Mouse (Mus musculus) myocyte (in vitro differentiated cells): Measurements from ENCODE around the gene Lysmd3. TPM values are rescaled to one million over a fixed set of nuclear protein-coding genes. Genes with fewer than 3 reads are reported as not detected.
A peak's percentile ranks its signal among the peaks of the same experiment; 100 is the strongest.

ENCODE experiments used
- H3K27me3 ChIP-seq: one replicate; pipeline ENCODE4 v1.6.1; 2011; ENCODE audit not compliant: control insufficient read depth, insufficient read depth, insufficient read length
- H3K36me3 ChIP-seq: one replicate; pipeline ENCODE4 v1.6.1; 2011; ENCODE audit not compliant: control insufficient read depth, insufficient read depth
- H3K4me2 ChIP-seq: one replicate; pipeline ENCODE4 v1.6.1; 2011; ENCODE audit warnings: low read depth, control low read depth
- H3K4me3 ChIP-seq: one replicate; pipeline ENCODE4 v1.5.1; 2011; ENCODE audit warnings: mild to moderate bottlenecking, control low read depth, moderate library complexity
- H3K79me2 ChIP-seq: one replicate; pipeline ENCODE4 v1.6.1; 2011; ENCODE audit not compliant: control insufficient read depth, insufficient read depth
- H3ac ChIP-seq: one replicate; pipeline ENCODE4 v1.6.1; 2011; ENCODE audit not compliant: control insufficient read depth, insufficient read length
- CEBPB ChIP-seq: IDR thresholded peaks from 2 replicates; pipeline ENCODE4 v1.6.1; 2011; ENCODE audit warnings: mild to moderate bottlenecking, moderate library complexity; ENCODE audit not compliant: poor library complexity, insufficient read depth, severe bottlenecking
- E2F4 ChIP-seq: IDR thresholded peaks from one replicate; pipeline ENCODE4 v1.6.1; 2011; ENCODE audit warnings: mild to moderate bottlenecking, control low read depth, moderate library complexity; ENCODE audit not compliant: insufficient read depth
- MAX ChIP-seq: IDR thresholded peaks from one replicate; pipeline ENCODE4 v1.6.1; 2011; ENCODE audit warnings: low read depth, mild to moderate bottlenecking, control low read depth
- MYOD1 ChIP-seq, 3 experiments: IDR thresholded peaks; one replicate each; pipeline ENCODE4 v1.6.1; 2011; ENCODE audit warnings: control low read depth in 2 of 3, low read depth in 2 of 3, mild to moderate bottlenecking in 2 of 3, moderate library complexity in 1 of 3; ENCODE audit not compliant: insufficient read length in 2 of 3, control insufficient read depth in 1 of 3
- MYOG ChIP-seq, 3 experiments: IDR thresholded peaks; one replicate each; pipeline ENCODE4 v1.6.1; 2011; ENCODE audit warnings: control low read depth in 2 of 3, low read depth in 2 of 3, mild to moderate bottlenecking in 2 of 3; ENCODE audit not compliant: insufficient read length in 2 of 3, control insufficient read depth in 1 of 3, insufficient read depth in 1 of 3
- POLR2A ChIP-seq: IDR thresholded peaks from one replicate; pipeline ENCODE4 v1.6.1; 2011; ENCODE audit warnings: low read depth, mild to moderate bottlenecking, control low read depth, moderate library complexity; ENCODE audit not compliant: insufficient read length
- POLR2AphosphoS2 ChIP-seq: IDR thresholded peaks from one replicate; pipeline ENCODE4 v1.6.1; 2011; ENCODE audit warnings: low read depth, control low read depth; ENCODE audit not compliant: insufficient read length
- REST ChIP-seq: IDR thresholded peaks from one replicate; pipeline ENCODE4 v1.6.1; 2011; ENCODE audit warnings: mild to moderate bottlenecking, control low read depth, moderate library complexity; ENCODE audit not compliant: insufficient read depth, insufficient read length
- SRF ChIP-seq: IDR thresholded peaks from one replicate; pipeline ENCODE4 v1.6.1; 2011; ENCODE audit warnings: low read depth; ENCODE audit not compliant: control insufficient read depth, insufficient read length
- TCF12 ChIP-seq: IDR thresholded peaks from one replicate; pipeline ENCODE4 v1.6.1; 2011; ENCODE audit warnings: mild to moderate bottlenecking, control low read depth; ENCODE audit not compliant: poor library complexity, insufficient read depth, severe bottlenecking
- TCF3 ChIP-seq: IDR thresholded peaks from one replicate; pipeline ENCODE4 v1.6.1; 2011; ENCODE audit warnings: low read depth, control low read depth; ENCODE audit not compliant: insufficient read length
- USF1 ChIP-seq: IDR thresholded peaks from one replicate; pipeline ENCODE4 v1.6.1; 2011; ENCODE audit warnings: low read depth, mild to moderate bottlenecking, control low read depth, moderate library complexity
- polyA plus RNA-seq: library from polyadenylated mRNA; unstranded; fragments of >200 nt; fragmentation: generic; extraction: Trizol; gene quantifications from one replicate; pipeline ENCODE4 v1.2.1, GENCODE M21; 2012; ENCODE audit warnings: missing spikeins

The Lysmd3 gene
- polyA plus RNA-seq, 1 experiment: 4.2 TPM

DNA sequence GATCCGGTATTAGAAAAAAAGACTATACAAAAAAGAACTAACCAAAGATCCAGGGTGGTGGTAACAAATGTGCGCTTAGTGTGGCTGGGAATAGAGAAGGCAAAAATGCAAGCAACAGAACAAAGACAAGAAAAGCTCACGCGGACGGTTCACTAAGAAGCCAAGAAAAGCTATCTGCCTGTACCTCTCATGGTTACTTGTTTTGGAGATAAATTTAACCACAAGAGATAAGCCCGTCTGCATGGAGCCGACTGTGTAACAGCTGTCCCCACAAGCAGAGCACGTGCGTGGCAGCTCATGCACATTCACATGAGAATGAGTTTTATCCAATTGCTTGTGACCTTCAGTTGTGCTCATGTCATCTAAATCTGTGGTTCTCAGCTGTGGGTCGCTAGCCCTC, 33.0 kb downstream of the Lysmd3 start:
- no peak overlapping the region for H3ac ChIP-seq
- TF ChIP-seq MYOG (IDR thresholded peaks at IDR 0.05; ENCODE audit: control insufficient read depth in 1 of 3, insufficient read depth in 1 of 3, insufficient read length in 2 of 3, low read depth in 2 of 3): peak; percentile 91 to 97 (median 96)
- peak; percentile 72 for TF ChIP-seq TCF3
- peak; percentile 79 for TF ChIP-seq TCF12
- TF ChIP-seq CEBPB: no peak
- TF ChIP-seq MYOD1 (IDR thresholded peaks at IDR 0.05; ENCODE audit: control insufficient read depth in 1 of 3, insufficient read length in 2 of 3, low read depth in 2 of 3): peak in 2 of 3 experiments; percentile 96
- H3K36me3 ChIP-seq: no peaks in the 10 kb centered on the region
- H3K4me3 ChIP-seq: no peak overlapping the region
- H3K27me3 ChIP-seq: no peaks in the 10 kb centered on the region
- no peaks in the 10 kb centered on the region for H3K79me2 ChIP-seq
- H3K4me2 ChIP-seq: peak overlapping the region; percentile 50

DNA sequence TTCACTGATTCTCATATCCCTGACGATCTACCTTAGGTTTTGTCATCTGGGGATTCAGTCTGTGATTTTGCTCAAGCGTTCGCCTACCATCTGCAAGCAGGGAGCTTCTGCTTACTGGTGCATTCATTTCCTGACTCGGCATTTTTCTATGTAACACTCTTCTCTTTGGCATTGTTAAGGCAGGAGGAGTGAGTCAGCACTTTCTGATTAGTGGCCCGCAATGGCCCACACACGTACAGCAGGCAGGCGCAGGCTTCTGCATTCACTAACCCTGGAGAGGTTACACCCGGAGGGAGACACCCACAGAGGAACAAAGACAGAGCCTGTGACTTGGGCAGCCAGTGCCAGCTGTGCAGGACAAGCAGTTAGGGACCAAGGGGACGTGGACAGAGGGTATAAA, 34.1 kb downstream of the Lysmd3 start:
- H3K79me2 ChIP-seq: no peaks in the 10 kb centered on the region
- H3ac ChIP-seq: no peak overlapping the region
- H3K36me3 ChIP-seq: no peaks in the 10 kb centered on the region
- H3K4me3 ChIP-seq: no peak overlapping the region
- H3K27me3 ChIP-seq: no peaks in the 10 kb centered on the region
- TF ChIP-seq MAX (no peak), TCF12 (no peak), REST (no peak), USF1 (no peak), POLR2A (no peak), MYOD1 (IDR thresholded peaks at IDR 0.05; ENCODE audit: control insufficient read depth in 1 of 3, insufficient read length in 2 of 3, low read depth in 2 of 3) (peak in 1 of 3 experiments; percentile 7), MYOG (IDR thresholded peaks at IDR 0.05; ENCODE audit: control insufficient read depth in 1 of 3, insufficient read depth in 1 of 3, insufficient read length in 2 of 3, low read depth in 2 of 3) (peak in 2 of 3 experiments; percentile 3 to 36), POLR2AphosphoS2 (no peak), E2F4 (no peak), CEBPB (no peak)
- peak overlapping the region; percentile 47 for H3K4me2 ChIP-seq

DNA sequence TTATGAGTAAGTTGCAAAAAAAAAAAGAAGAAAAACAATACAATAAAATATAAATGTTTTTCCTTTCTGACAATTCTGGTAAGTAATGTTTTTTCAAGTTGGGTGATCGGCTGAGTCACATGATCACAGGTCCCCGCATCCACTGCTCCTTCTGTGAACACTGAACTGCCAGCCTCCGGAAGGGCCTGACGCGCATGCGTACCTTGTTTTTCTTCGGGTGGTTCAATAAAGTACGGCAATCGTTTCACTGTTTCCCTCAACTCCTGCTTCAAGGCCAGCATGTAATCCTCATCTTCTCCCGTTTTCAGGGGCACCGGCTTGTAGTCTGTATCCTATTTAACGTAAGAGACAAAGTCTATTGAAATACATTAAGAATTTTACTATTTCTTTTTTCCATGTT, 37.0 kb downstream of the Lysmd3 start:
- H3K27me3 ChIP-seq: no peaks in the 10 kb centered on the region
- no peak for TF ChIP-seq CEBPB
- no peak for TF ChIP-seq SRF
- no peak for TF ChIP-seq E2F4
- no peak overlapping the region for H3K4me2 ChIP-seq

DNA sequence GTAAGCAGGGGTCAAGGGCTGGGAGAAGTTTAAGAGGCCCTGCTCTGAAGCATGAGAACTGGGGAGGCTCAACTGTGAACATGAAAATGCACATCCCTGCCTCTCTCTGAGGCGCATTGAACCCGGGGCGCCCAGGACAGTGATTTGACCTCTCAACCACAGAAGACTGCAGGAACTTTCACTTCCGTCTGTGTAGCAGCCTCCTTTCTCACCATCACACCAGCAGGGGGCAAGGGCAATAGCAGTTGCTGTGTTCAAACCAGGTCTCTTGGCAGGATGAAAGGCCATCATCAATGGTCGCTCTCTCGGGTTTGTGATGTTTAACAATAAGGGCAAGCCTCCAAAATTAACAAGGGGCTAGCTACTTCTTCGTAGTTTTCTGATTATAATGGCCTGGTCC, 45.7 kb downstream of the Lysmd3 start:
- no peak overlapping the region for H3K4me3 ChIP-seq
- no peak overlapping the region for H3K4me2 ChIP-seq
- no peak for TF ChIP-seq POLR2AphosphoS2
- H3K27me3 ChIP-seq: no peaks in the 10 kb centered on the region
- peaks cover 23% of the 10 kb centered on the region for H3K79me2 ChIP-seq
- peaks cover 4% of the 10 kb centered on the region for H3K36me3 ChIP-seq
- no peak overlapping the region for H3ac ChIP-seq

More for the DNA sequence above, 37.0 kb downstream of the Lysmd3 start:
- Histone ChIP-seq H3K4me3 (no peak overlapping the region), H3ac (no peak overlapping the region), H3K36me3 (peaks cover 13% of the 10 kb centered on the region), H3K79me2 (no peaks in the 10 kb centered on the region)

DNA sequence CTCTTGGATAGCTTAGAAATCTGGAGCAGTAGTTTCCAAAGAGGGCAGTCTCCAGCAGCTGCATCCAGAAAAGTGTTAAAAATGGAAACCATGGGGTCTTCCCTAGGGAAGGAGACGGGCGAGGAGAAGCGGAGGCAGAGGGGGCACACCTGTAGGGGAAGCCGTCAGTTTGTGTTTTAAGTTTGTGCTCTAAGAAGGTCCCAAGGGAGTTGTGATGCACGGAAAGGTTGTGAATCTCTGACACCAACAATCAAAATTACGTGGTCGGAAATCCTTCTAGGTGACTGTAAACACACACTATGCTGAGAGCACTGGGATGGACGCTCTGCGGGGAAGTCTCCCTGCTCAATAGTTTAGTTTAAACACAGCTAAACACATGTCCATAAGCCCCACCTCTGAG, 46.2 kb downstream of the Lysmd3 start:
- TF ChIP-seq SRF: no peak
- no peak for TF ChIP-seq MYOG (IDR thresholded peaks at IDR 0.05; ENCODE audit: control insufficient read depth in 1 of 3, insufficient read depth in 1 of 3, insufficient read length in 2 of 3, low read depth in 2 of 3)
- no peak for TF ChIP-seq MAX
- TF ChIP-seq TCF12: no peak
- TF ChIP-seq MYOD1 (IDR thresholded peaks at IDR 0.05; ENCODE audit: control insufficient read depth in 1 of 3, insufficient read length in 2 of 3, low read depth in 2 of 3): no peak
- TF ChIP-seq USF1: no peak
- no peak for TF ChIP-seq CEBPB
- TF ChIP-seq POLR2AphosphoS2: no peak
- no peak for TF ChIP-seq E2F4
- no peak for TF ChIP-seq REST
- TF ChIP-seq POLR2A: no peak
- no peak overlapping the region for H3K4me3 ChIP-seq
- H3K36me3 ChIP-seq: no peaks in the 10 kb centered on the region

More for the DNA sequence above, 46.2 kb downstream of the Lysmd3 start:
- no peak overlapping the region for H3ac ChIP-seq
- H3K79me2 ChIP-seq: peaks cover 25% of the 10 kb centered on the region
- H3K4me2 ChIP-seq: no peak overlapping the region
- no peaks in the 10 kb centered on the region for H3K27me3 ChIP-seq
